Mouse (Mus musculus) Patski (cell line): ENCODE data around the gene Sema4a. TPM values are rescaled to one million over a fixed set of nuclear protein-coding genes. Genes with fewer than 3 reads are reported as not detected.
"Not testable (repeated sequence)": the region's sequence is repeated elsewhere in the genome, so short reads cannot be mapped to it uniquely, and the experiment has no call there.

Source experiments
- ATAC-seq: fragments of 100-300 bp; one replicate; pipeline ENCODE4 v1.8.0; 2021
- CTCF ChIA-PET: fragments of 350-600 bp; sonication (Branson Sonifier 250); formaldehyde crosslinking; loops from one replicate; lab custom pipeline; 2022; ENCODE audit warnings: inconsistent platforms; lab: Charles Lee
- POLR2A ChIA-PET: fragments of 350-600 bp; sonication (Branson Sonifier 250); formaldehyde crosslinking; loops from one replicate; lab custom pipeline; 2022; ENCODE audit warnings: antibody characterized with exemption, inconsistent platforms; lab: Charles Lee
- DNase-seq: peaks from one replicate; pipeline ENCODE4 v3.0.0-alpha.2; 2011; ENCODE audit warnings: low read depth, low spot score
- H3K27me3 ChIP-seq: fragments of 371-371 bp; one replicate; pipeline ENCODE4 v1.5.1; 2021
- CTCF ChIP-seq: fragments of 100-300 bp; IDR thresholded peaks from one replicate; pipeline ENCODE4 v1.5.1; 2021
- in situ Hi-C: fragments of 300-500 bp; cut with MboI; formaldehyde crosslinking; loops from 3 replicates; pipeline ENCODE4 v1.11.1; 2018; ENCODE audit warnings: low pct_unique_long_range_greater_than_20kb, mixed read lengths
- polyA plus RNA-seq: library from polyadenylated mRNA; unstranded; gene quantifications from one replicate; pipeline ENCODE4 v1.2.3, GENCODE M21; 2021

The Sema4a gene
- polyA plus RNA-seq, 1 experiment from 2014 or later = 6.6 TPM

- no peak for DNase-seq
Measured at GRCm38 (mm10) chr3:88440500-88441381, 20.2 kb downstream of the Sema4a start.

GRCm38 (mm10) chr3:88439582-88439981, 21.4 kb downstream of the Sema4a start:
- no peak for ATAC-seq
- in situ Hi-C loops = no loop called here
- no peak for TF ChIP-seq CTCF
- no peak for DNase-seq
- CTCF ChIA-PET = interaction anchor here (0.8 to 4.6 kb wide), 5 partner anchors 9 to 28 kb away, joined by 3 to 33 read pairs (median 4); no protein-coding TSS in a partner anchor
- no peaks in the 10 kb centered on the region for H3K27me3 ChIP-seq
- POLR2A ChIA-PET = interaction anchor here (1.0 to 1.9 kb wide), 2 partner anchors 26 to 30 kb away, joined by 3 to 8 read pairs; partner anchors contain the start of gene Pmf1

More at GRCm38 (mm10) chr3:88440500-88441381, 20.2 kb downstream of the Sema4a start:
- CTCF ChIA-PET = interaction anchor here (0.7 to 2.0 kb wide), 11 partner anchors 9 to 356 kb away, joined by 3 to 33 read pairs (median 4); no protein-coding TSS in a partner anchor
- H3K27me3 ChIP-seq = no peaks in the 10 kb centered on the region
- POLR2A ChIA-PET = interaction anchor here (0.9 to 1.9 kb wide), 2 partner anchors 10 to 25 kb away, joined by 3 to 8 read pairs; no protein-coding TSS in a partner anchor
- no peak for TF ChIP-seq CTCF
- in situ Hi-C loops = no loop called here
- ATAC-seq = no peak

DNA sequence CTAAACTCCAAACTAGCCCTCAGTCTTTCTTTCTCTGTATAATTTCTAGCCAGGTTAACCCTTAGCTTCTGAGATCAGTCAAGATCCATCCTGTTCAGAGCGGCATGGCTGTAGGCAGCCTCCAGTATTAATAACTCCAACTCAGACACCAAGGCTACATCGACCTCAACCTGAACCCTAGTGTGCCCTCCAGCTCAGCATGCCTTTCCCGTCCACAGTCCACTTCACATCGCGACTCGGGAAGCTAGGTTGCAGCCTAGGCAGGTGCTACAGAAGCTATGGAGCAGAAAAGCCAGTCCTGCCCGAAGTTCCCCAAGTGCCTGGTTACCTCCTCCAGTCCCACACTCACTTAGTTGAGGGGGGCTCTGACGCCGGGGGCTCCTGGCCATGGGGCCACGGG, 23.5 kb downstream of the Sema4a start:
- CTCF ChIA-PET = interaction anchor here (0.9 to 4.6 kb wide), 7 partner anchors 14 to 84 kb away, joined by 3 to 17 read pairs (median 3); no protein-coding TSS in a partner anchor
- ATAC-seq (no peak), DNase-seq (no peak)
- no peaks in the 10 kb centered on the region for H3K27me3 ChIP-seq
- in situ Hi-C loops = no loop called here
- no peak for TF ChIP-seq CTCF
- POLR2A ChIA-PET = interaction anchor here (1.2 to 1.3 kb wide), 2 partner anchors 28 to 41 kb away, joined by 3 read pairs; no protein-coding TSS in a partner anchor

DNA sequence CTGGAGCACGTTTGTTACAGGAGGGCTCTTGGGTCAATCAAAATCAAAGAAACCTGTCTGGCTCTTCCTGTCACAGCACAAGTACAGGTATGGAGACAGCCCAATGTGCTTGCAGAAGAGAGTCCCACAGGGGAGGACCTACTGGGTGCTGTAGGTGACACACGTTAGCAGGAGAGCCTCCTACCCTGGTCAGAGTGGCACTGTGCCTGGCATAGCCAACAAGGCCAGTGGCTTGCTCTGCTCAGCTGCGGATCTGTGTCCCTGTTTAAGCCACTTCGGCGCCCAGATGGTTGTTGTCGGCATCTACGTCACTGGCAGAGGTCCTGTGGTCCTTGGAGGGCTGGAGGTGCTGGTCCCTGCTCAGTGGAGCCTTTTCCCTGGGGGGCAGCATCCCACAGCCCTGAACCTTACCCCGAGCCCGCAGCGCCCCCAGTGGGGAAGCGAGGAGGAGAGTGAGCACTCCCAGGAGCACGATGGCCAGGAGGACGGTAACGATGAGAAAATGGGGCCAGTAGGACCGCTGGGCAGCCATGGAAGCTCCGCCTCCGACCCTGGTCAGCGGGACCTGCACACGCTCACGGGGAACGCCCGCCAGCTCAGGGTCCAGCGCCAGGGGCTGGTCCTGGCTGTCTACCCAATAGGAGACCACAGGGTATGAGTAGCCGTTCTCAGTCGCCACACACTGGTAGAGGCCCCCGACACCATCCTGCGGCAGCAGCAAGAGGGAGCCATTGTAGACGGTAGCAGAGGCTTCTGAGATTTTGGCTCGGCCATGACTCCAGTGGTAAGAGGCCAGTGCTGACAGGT, 24.4 kb downstream of the Sema4a start:
- peaks cover 4% of the 10 kb centered on the region for H3K27me3 ChIP-seq
- ChIA-PET CTCF (interaction anchor here (0.9 to 4.6 kb wide), 4 partner anchors 15 to 47 kb away, joined by 3 to 17 read pairs (median 3); no protein-coding TSS in a partner anchor), POLR2A (interaction anchor here (0.5 to 1.3 kb wide), 2 partner anchors 29 to 45 kb away, joined by 3 to 4 read pairs; no protein-coding TSS in a partner anchor)
- in situ Hi-C loops = no loop called here
- no peak for ATAC-seq
- no peak for DNase-seq
- TF ChIP-seq CTCF = no peak

GRCm38 (mm10) chr3:88435515-88435914, 25.5 kb downstream of the Sema4a start:
- ChIA-PET POLR2A (no interaction called here), CTCF (interaction anchor here (1.4 to 4.6 kb wide), 2 partner anchors 32 to 48 kb away, joined by 4 to 17 read pairs; no protein-coding TSS in a partner anchor)
- peaks cover 11% of the 10 kb centered on the region for H3K27me3 ChIP-seq
- no peak for TF ChIP-seq CTCF
- in situ Hi-C loops = no loop called here
- ATAC-seq = no peak
- no peak for DNase-seq

- DNase-seq, ATAC-seq, in situ Hi-C loops: not testable (repeated sequence)
- ChIA-PET POLR2A (interaction anchor here (1.1 to 1.2 kb wide), 2 partner anchors 10 to 18 kb away, joined by 3 to 4 read pairs; no protein-coding TSS in a partner anchor), CTCF (interaction anchor here (1.0 to 2.8 kb wide), 6 partner anchors 17 to 55 kb away, joined by 3 to 23 read pairs (median 4); no protein-coding TSS in a partner anchor)
- peaks cover 21% of the 10 kb centered on the region for H3K27me3 ChIP-seq
Measured at GRCm38 (mm10) chr3:88428639-88429038, 32.3 kb downstream of the Sema4a start.

- POLR2A ChIA-PET = interaction anchor here (0.6 to 1.2 kb wide), 3 partner anchors 11 to 223 kb away, joined by 3 to 5 read pairs (median 4); no protein-coding TSS in a partner anchor
- H3K27me3 ChIP-seq = peaks cover 21% of the 10 kb centered on the region
- no peak for TF ChIP-seq CTCF
- no peak for DNase-seq
- CTCF ChIA-PET = interaction anchor here (0.7 to 2.8 kb wide), 12 partner anchors 12 to 56 kb away, joined by 3 to 23 read pairs (median 4); no protein-coding TSS in a partner anchor
- in situ Hi-C loops = no loop called here
- no peak for ATAC-seq
Measured at GRCm38 (mm10) chr3:88427342-88427905, 33.6 kb downstream of the Sema4a start.

- POLR2A ChIA-PET = interaction anchor here (1.6 kb wide), 1 partner anchor 15 kb away, joined by 5 read pairs; the partner anchor contains the start of gene Pmf1
- no peak for TF ChIP-seq CTCF
- CTCF ChIA-PET = interaction anchor here (0.6 to 4.8 kb wide), 5 partner anchors 10 to 41 kb away, joined by 3 to 35 read pairs (median 5); no protein-coding TSS in a partner anchor
Measured at GRCm38 (mm10) chr3:88425708-88426420, 35.1 kb downstream of the Sema4a start.

More at GRCm38 (mm10) chr3:88425708-88426420, 35.1 kb downstream of the Sema4a start:
- DNase-seq = no peak
- in situ Hi-C loops = no loop called here
- peaks cover 13% of the 10 kb centered on the region for H3K27me3 ChIP-seq
- no peak for ATAC-seq
